Mouse (Mus musculus) urinary bladder, postnatal 4 days (tissue): Measurements from ENCODE around the gene Mkks.

Source experiments
- DNase-seq, 2 experiments: peaks; one replicate each; pipeline ENCODE4 v3.0.0; 2021 to 2022; ENCODE audit warnings: low spot score in 2 of 2

Mkks gene

GRCm38 (mm10) chr2:136835882-136836281 is 55.3 kb downstream of the Mkks start:
- no peak for DNase-seq

GRCm38 (mm10) chr2:136834715-136835075 is 56.5 kb downstream of the Mkks start:
- DNase-seq: no peak

DNA sequence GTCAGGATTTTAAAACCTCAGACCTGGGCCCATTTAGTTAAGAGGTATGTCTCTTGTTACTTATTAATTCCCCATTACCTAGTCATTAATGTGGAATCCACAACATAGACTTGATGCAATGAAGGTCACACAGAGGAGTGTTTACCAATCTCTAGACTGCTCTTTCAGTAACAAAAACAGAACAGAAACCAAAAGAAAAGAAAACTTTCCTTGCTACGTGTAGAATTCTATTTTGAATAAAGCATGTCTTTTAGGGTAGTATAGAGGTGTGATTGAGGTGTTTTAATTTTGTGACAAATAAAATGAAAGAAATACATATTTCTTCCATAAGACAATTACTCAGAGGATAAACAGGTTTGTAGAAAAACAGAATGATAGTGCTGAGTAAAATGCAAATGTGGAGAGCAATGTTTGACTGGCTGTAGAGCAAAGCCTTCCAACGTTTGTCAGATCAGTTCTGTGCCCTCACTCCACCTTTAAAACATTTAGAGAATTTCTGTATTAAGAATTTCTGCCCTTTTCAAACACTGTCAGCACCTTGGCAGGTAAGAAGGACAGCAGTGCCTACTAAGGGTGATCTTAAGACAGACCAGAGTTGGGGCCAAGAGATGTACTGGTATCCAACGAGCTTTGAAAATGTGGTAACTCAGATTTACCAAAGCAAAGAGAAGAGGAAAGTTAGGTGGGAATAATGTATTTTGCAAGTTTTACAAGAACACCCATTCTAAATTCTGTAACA is 57.0 kb downstream of the Mkks start:
- DNase-seq: no peak

GRCm38 (mm10) chr2:136832936-136833335 is 58.3 kb downstream of the Mkks start:
- DNase-seq: no peak

GRCm38 (mm10) chr2:136827612-136828011 is 63.6 kb downstream of the Mkks start:
- no peak for DNase-seq
